Mouse (Mus musculus) midbrain, embryonic 13.5 days (tissue): Measurements from ENCODE around the gene Dlk2. TPM values are rescaled to one million over a fixed set of nuclear protein-coding genes. Genes with fewer than 3 reads are reported as not detected.

Experiments
- ATAC-seq: fragments of 200-750 bp; cut with Nextera tagmentation; 2 replicates; pipeline ENCODE4 v1.8.0; 2017; ENCODE audit warnings: mild to moderate bottlenecking, moderate TSS enrichment, moderate library complexity
- H3K27ac ChIP-seq: fragments of 300-500 bp; sonication (generic); 2 replicates; pipeline ENCODE4 v1.5.1; 2015; ENCODE audit warnings: inconsistent platforms, mild to moderate bottlenecking, moderate library complexity
- H3K27me3 ChIP-seq: fragments of 300-500 bp; sonication (generic); 2 replicates; pipeline ENCODE4 v1.6.1; 2015; ENCODE audit warnings: mild to moderate bottlenecking, inconsistent platforms
- H3K36me3 ChIP-seq: fragments of 300-500 bp; sonication (generic); 2 replicates; pipeline ENCODE4 v1.6.1; 2015; ENCODE audit warnings: mild to moderate bottlenecking, inconsistent platforms
- H3K4me1 ChIP-seq: fragments of 300-500 bp; sonication (generic); replicated peaks from 2 replicates; pipeline ENCODE4 v1.6.1; 2015; ENCODE audit warnings: inconsistent platforms
- H3K4me2 ChIP-seq: fragments of 300-500 bp; sonication (generic); replicated peaks from 2 replicates; pipeline ENCODE4 v1.6.1; 2015; ENCODE audit warnings: moderate library complexity, mild to moderate bottlenecking, inconsistent platforms
- H3K4me3 ChIP-seq: fragments of 300-500 bp; sonication (generic); replicated peaks from 2 replicates; pipeline ENCODE4 v1.5.1; 2015; ENCODE audit warnings: mild to moderate bottlenecking, inconsistent platforms
- H3K9ac ChIP-seq: fragments of 300-500 bp; sonication (generic); replicated peaks from 2 replicates; pipeline ENCODE4 v1.6.1; 2015; ENCODE audit warnings: mild to moderate bottlenecking, inconsistent platforms
- H3K9me3 ChIP-seq: fragments of 300-500 bp; sonication (generic); 2 replicates; pipeline ENCODE4 v1.6.1; 2016; ENCODE audit warnings: mild to moderate bottlenecking, inconsistent platforms
- WGBS: fragments of 180-500 bp; shearing (Covaris S2); methylation state at CpG from one replicate; pipeline ENCODE4 v1.1.7; 2015; 5-methylcytosine and 5-hydroxymethylcytosine counted together
- polyA plus RNA-seq: library from polyadenylated mRNA; unstranded; fragments of >200 nt; fragmentation: Nextera tagmentation; extraction: Ambion mirVana; gene quantifications from 2 replicates; pipeline ENCODE4 v1.2.1, GENCODE M21; 2015

The Dlk2 gene
- polyA plus RNA-seq, 1 experiment from 2014 or later, result 7.5 TPM

DNA sequence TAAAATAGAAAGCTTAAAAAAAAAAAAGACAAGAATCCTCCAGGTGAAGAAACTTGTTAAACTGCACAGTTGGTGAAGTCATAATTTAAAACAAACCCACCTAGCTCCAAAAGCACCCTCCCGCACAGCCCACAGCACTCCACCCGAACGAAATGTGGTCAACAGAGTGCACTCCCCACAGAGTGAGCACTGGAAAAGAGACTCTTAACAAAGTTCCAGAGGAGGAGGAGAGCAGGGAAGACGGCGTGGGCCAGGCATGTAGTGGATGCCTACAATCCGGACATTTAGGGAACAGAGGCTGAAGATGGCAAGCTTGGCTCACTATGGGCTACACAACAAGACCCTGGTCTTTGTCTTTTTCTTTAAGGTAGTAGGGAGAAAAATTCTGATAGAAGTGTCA lies 22.2 kb upstream of the Dlk2 start:
- Histone ChIP-seq H3K27me3 (no peaks in the 10 kb centered on the region), H3K9me3 (no peaks in the 10 kb centered on the region), H3K4me1 (no peaks in the 10 kb centered on the region), H3K36me3 (peaks cover 41% of the 10 kb centered on the region), H3K9ac (no peak overlapping the region), H3K4me3 (no peak overlapping the region), H3K27ac (no peak overlapping the region), H3K4me2 (no peak overlapping the region)
- ATAC-seq, result no peak
- 93% methylated on average over 6 of the region's 6 CpGs for WGBS

GRCm38 (mm10) chr17:46275506-46275905 lies 21.7 kb upstream of the Dlk2 start:
- no peak overlapping the region for H3K4me2 ChIP-seq
- no peaks in the 10 kb centered on the region for H3K27me3 ChIP-seq
- no peak for ATAC-seq
- WGBS, result 94% methylated on average over 10 of the region's 10 CpGs
- no peak overlapping the region for H3K27ac ChIP-seq
- H3K9ac ChIP-seq, result no peak overlapping the region
- H3K4me1 ChIP-seq, result no peaks in the 10 kb centered on the region
- H3K36me3 ChIP-seq, result peaks cover 36% of the 10 kb centered on the region
- H3K9me3 ChIP-seq, result no peaks in the 10 kb centered on the region
- no peak overlapping the region for H3K4me3 ChIP-seq

DNA sequence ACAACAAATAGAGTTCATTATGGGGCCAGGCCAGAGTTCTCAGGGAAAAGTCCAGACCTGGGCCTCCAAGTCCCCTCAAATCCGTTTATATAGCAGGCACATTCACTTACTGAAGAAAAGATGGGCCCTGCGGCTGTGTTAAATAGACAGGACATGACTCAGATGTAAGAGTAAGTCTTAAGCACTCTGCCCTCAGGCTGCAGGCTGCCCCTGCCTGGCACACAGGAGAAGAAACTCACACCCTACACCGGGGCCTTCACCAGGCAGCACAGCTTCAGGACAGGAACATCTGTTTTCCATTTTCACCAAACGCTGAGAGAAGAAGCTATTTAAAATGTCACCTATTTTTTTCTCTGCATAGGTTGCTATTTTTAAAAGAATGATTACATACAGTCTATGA lies 19.6 kb upstream of the Dlk2 start:
- Histone ChIP-seq H3K9ac (no peak overlapping the region), H3K4me1 (peaks cover 15% of the 10 kb centered on the region), H3K27ac (no peak overlapping the region), H3K4me3 (no peak overlapping the region), H3K4me2 (no peak overlapping the region), H3K27me3 (no peaks in the 10 kb centered on the region), H3K9me3 (no peaks in the 10 kb centered on the region), H3K36me3 (peaks cover 19% of the 10 kb centered on the region)
- ATAC-seq, result no peak
- 85% methylated on average over 4 of the region's 4 CpGs for WGBS

- no peak overlapping the region for H3K4me3 ChIP-seq
- 91% methylated on average over 12 of the region's 12 CpGs for WGBS
- H3K27ac ChIP-seq, result no peak overlapping the region
- H3K9me3 ChIP-seq, result no peaks in the 10 kb centered on the region
- ATAC-seq, result no peak
- no peaks in the 10 kb centered on the region for H3K27me3 ChIP-seq
- H3K9ac ChIP-seq, result no peak overlapping the region
- peaks cover 18% of the 10 kb centered on the region for H3K4me1 ChIP-seq
- no peak overlapping the region for H3K4me2 ChIP-seq
- peaks cover 19% of the 10 kb centered on the region for H3K36me3 ChIP-seq
These were observed 19.0 kb upstream of the Dlk2 start for GRCm38 (mm10) chr17:46278011-46278765.

DNA sequence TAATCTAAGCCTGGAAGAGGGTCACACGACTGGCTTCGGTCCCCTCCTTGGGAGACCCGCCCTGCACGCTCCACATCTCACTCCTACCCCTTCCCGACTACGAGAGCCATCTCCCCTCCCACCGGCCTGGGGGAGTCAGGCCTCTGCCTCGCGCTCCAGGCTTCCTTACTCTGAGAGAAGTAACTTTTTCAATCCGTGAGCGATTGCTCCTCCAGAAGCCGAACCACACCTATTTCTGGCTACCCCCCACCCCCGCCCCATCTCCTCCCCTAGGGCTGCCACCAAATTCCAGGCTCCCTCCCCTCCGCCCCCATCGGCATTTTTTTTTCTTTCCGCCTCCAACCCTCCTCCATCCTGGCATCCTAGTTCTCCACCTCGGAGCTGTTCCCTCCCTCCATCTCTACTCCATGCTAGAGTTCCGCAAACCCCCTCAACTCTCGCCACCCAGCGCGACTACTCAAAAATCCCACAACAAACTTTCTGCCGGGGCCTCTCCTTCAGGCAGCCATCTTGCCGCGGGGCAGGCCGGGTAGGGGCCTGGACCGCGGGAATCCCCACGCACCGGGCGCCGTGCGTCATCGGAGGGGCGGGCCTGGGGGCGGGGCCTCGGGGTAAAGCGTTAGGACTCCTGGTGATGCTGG lies 14.6 kb upstream of the Dlk2 start, which contains the start of gene Tjap1:
Gene Tjap1 (minus strand): TSS at position 544 of the 641 bp plus-strand sequence.
- Histone ChIP-seq H3K27me3 (no peaks in the 10 kb centered on the region), H3K9me3 (no peaks in the 10 kb centered on the region), H3K36me3 (peaks cover 16% of the 10 kb centered on the region), H3K4me1 (peaks cover 24% of the 10 kb centered on the region), H3K4me2 (peak within 1 kb of the TSS; percentile 91), H3K9ac (peak within 1 kb of the TSS; percentile 78), H3K27ac (peak within 1 kb of the TSS; percentile 14; the same call in 1 of the 2 replicates), H3K4me3 (peak within 1 kb of the TSS; percentile 56)
- WGBS, result under 1% methylated on average over 37 of the region's 37 CpGs
- ATAC-seq, result peak; percentile 97

- H3K9ac ChIP-seq, result no peak overlapping the region; the same call in 1 of the 2 replicates
These were observed 14.1 kb upstream of the Dlk2 start for GRCm38 (mm10) chr17:46283140-46283539.

DNA sequence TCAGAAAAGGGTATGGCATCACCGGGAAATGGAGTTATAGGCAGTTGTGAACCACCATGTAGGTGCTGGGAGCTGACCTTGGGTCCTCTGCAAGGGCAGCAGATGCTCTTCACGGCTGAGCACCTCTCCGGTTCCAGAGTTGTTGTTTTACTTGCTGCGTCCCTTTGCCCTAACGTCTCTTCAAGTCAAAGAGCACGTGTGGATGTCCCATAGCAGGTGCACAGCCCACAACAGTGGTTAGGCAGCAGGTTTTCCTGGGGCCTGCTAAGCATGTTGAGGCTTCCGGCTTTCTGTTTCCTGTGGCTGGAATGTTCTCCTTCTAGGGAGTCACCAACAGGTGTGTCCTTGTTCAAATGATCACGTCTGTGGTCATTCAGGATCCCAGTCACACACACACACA lies 13.3 kb upstream of the Dlk2 start:
- Histone ChIP-seq H3K4me3 (no peak overlapping the region), H3K4me1 (peaks cover 28% of the 10 kb centered on the region), H3K27me3 (no peaks in the 10 kb centered on the region), H3K9me3 (no peaks in the 10 kb centered on the region), H3K4me2 (no peak overlapping the region), H3K9ac (no peak overlapping the region), H3K27ac (no peak overlapping the region), H3K36me3 (0 out of 2 replicates have a peak, but pooled peaks cover 6% of the 10 kb centered on the region)
- 87% methylated on average over 8 of the region's 8 CpGs for WGBS
- no peak for ATAC-seq

More at GRCm38 (mm10) chr17:46283140-46283539, 14.1 kb upstream of the Dlk2 start:
- ATAC-seq, result no peak
- Histone ChIP-seq H3K9me3 (no peaks in the 10 kb centered on the region), H3K4me2 (peak overlapping the region; percentile 91), H3K36me3 (peaks cover 12% of the 10 kb centered on the region), H3K4me1 (peaks cover 28% of the 10 kb centered on the region), H3K4me3 (peak overlapping the region; percentile 56), H3K27me3 (no peaks in the 10 kb centered on the region), H3K27ac (0 out of 2 replicates have a peak overlapping the region, but pooled peaks have one; percentile 14)
- 26% methylated on average over 9 of the region's 9 CpGs for WGBS

DNA sequence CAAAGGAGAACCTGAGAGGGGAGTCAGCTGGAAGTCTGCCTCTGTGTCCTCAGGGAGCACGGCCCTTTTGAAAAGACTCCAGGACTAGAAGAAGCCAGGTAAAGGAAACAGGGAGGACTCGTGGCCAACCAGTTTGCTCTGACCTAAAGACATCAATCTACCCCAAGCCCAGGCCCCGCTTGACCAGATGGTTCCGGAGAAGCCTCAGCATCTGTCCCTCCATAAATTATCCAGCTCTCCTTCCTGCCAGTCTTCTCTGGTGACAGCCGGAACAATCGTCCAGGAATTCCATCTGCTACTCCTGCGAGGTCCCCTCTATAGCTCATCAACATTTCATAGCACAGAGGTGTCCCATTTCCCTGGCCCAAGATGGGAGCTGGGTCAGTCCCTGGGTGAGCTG lies 12.6 kb upstream of the Dlk2 start:
- 62% methylated on average over 7 of the region's 7 CpGs for WGBS
- H3K27ac ChIP-seq, result no peak overlapping the region
- no peak for ATAC-seq

DNA sequence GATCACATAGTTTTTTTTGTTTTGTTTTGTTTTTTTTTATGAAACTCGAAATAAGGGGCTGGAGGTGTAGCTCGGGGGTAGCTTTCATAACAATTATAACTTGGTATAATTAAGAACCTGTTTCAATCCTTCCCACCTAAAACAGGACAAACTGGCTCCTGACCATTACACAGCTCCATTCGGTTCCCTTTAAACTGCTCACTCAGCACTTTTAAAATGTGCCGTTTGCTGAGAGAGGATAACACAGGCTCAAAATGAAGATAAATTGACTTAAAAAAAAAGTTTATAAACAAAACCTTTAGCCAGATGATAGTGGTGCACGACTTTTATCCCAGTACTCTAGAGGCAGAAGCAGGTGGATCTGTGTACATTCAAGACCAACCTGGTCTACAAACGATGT lies 11.8 kb upstream of the Dlk2 start:
- Histone ChIP-seq H3K9me3 (no peaks in the 10 kb centered on the region), H3K27ac (no peak overlapping the region), H3K4me1 (peaks cover 28% of the 10 kb centered on the region), H3K4me3 (no peak overlapping the region), H3K9ac (no peak overlapping the region), H3K4me2 (no peak overlapping the region), H3K27me3 (no peaks in the 10 kb centered on the region), H3K36me3 (no peaks in the 10 kb centered on the region)
- no peak for ATAC-seq
- 77% methylated on average over 6 of the region's 6 CpGs for WGBS

More for the DNA sequence above, 12.6 kb upstream of the Dlk2 start:
- no peak overlapping the region for H3K4me2 ChIP-seq
- H3K36me3 ChIP-seq, result no peaks in the 10 kb centered on the region
- no peaks in the 10 kb centered on the region for H3K9me3 ChIP-seq
- H3K9ac ChIP-seq, result no peak overlapping the region; the same call in 1 of the 2 replicates
- no peaks in the 10 kb centered on the region for H3K27me3 ChIP-seq
- H3K4me3 ChIP-seq, result no peak overlapping the region
- peaks cover 28% of the 10 kb centered on the region for H3K4me1 ChIP-seq

DNA sequence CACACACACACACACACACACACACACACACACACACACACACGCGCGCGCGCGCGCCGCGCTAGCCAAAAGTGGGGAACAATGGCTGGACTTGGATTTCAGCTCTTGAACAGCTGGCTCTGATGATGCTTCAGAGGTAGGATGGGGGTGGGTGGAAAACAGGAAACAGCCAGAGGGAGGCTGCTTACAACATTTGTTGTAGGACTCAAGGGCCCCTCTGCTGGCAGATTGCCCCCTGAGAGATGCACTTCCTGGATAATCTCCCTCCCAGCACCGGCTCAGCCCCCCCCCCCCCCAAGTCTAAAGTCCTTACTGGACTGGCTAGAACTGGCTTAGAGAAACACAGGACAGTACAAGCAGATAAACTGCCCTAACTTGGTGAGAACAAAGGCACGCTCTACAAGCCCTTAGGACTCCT lies 9.5 kb upstream of the Dlk2 start:
- Histone ChIP-seq H3K27ac (no peak overlapping the region), H3K4me2 (no peak overlapping the region), H3K27me3 (no peaks in the 10 kb centered on the region), H3K4me1 (peaks cover 13% of the 10 kb centered on the region), H3K9me3 (no peaks in the 10 kb centered on the region), H3K9ac (no peak overlapping the region), H3K36me3 (no peaks in the 10 kb centered on the region), H3K4me3 (no peak overlapping the region)
- 58% methylated on average over 11 of the region's 11 CpGs for WGBS
- ATAC-seq, result no peak

DNA sequence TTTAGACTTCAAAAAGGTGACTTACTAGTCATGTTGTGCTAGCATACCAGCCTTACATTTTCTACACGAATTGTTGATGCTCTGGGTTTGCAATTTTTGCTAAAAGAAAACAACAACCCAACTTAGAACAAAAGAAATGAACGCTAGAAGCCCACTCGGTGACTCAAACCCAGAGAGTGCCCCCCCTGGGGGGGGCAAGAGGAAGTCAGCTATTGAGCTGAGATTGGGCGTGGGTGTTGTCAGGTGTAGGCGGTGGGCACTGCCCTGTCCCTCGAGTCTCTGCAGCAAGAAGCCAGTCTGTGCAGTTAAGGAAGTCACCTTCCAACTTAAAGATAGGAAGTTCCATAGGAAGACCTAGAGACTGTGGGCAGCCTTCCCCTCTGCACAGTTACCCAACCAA lies 620 bp upstream of the Dlk2 start:
- Histone ChIP-seq H3K9ac (no peak overlapping the region), H3K9me3 (no peaks in the 10 kb centered on the region), H3K27me3 (peaks cover 68% of the 10 kb centered on the region), H3K4me2 (peak overlapping the region; percentile 99), H3K36me3 (no peaks in the 10 kb centered on the region), H3K27ac (peak overlapping the region; percentile 68; the same call in 1 of the 2 replicates), H3K4me3 (peak overlapping the region; percentile 75), H3K4me1 (peaks cover 19% of the 10 kb centered on the region)
- ATAC-seq, result no peak
- 50% methylated on average over 6 of the region's 6 CpGs for WGBS

- Histone ChIP-seq H3K27ac (peak overlapping the region; percentile 68), H3K4me2 (peak overlapping the region; percentile 99), H3K9ac (peak overlapping the region; percentile 80; the same call in 1 of the 2 replicates), H3K4me1 (peaks cover 19% of the 10 kb centered on the region), H3K36me3 (peaks cover 2% of the 10 kb centered on the region; the same call in 1 of the 2 replicates), H3K4me3 (peak overlapping the region; percentile 75), H3K27me3 (peaks cover 69% of the 10 kb centered on the region), H3K9me3 (no peaks in the 10 kb centered on the region)
- WGBS, result 11% methylated on average over 6 of the region's 6 CpGs
- peak; percentile 5; the same call in 1 of the 2 replicates for ATAC-seq
These were observed 225 bp upstream of the Dlk2 start for GRCm38 (mm10) chr17:46297028-46297363.
